Mouse (Mus musculus): ENCODE measurements at regions not wholly inside any gene's neighbourhood (a gene's known extent, or its start where the extent isn't known, plus 50 kb on each side); places are given as distances from the start of the nearest gene placed in this dataset.

- intact Hi-C loops (cut with DNase I): no loop called here
- no peak for DNase-seq
These were observed 235.4 kb upstream of the Ferd3l start for GRCm38 (mm10) chr12:33692870-33693269.

- intact Hi-C loops (cut with DNase I): no loop called here
- no peak for DNase-seq
These were observed 213.8 kb upstream of the Ferd3l start for GRCm38 (mm10) chr12:33714392-33714791.

- DNase-seq: no peak
- intact Hi-C loops (cut with DNase I): no loop called here
These were observed 212.2 kb upstream of the Ferd3l start for GRCm38 (mm10) chr12:33715997-33716396.

- DNase-seq: no peak
- intact Hi-C loops (cut with DNase I): no loop called here
These were observed 211.2 kb upstream of the Ferd3l start for GRCm38 (mm10) chr12:33717053-33717452.

GRCm38 (mm10) chr12:33717601-33718260, 210.5 kb upstream of the Ferd3l start:
- intact Hi-C loops (cut with DNase I): no loop called here

GRCm38 (mm10) chr12:33719063-33719462, 209.2 kb upstream of the Ferd3l start:
- peak in 1 of 2 experiments; percentile 10 for DNase-seq
- intact Hi-C loops (cut with DNase I): no loop called here

More at GRCm38 (mm10) chr12:33717601-33718260, 210.5 kb upstream of the Ferd3l start:
- no peak for DNase-seq

- no peak for DNase-seq
- intact Hi-C loops (cut with DNase I): no loop called here
These were observed 196.3 kb upstream of the Ferd3l start for GRCm38 (mm10) chr12:33731937-33732336.

GRCm38 (mm10) chr12:33775563-33776468, 152.4 kb upstream of the Ferd3l start:
- DNase-seq: no peak
- intact Hi-C loops (cut with DNase I): no loop called here

GRCm38 (mm10) chr12:33778477-33778876, 149.7 kb upstream of the Ferd3l start:
- no peak for DNase-seq
- intact Hi-C loops (cut with DNase I): no loop called here

- intact Hi-C loops (cut with DNase I): no loop called here
- no peak for DNase-seq
These were observed 148.3 kb upstream of the Ferd3l start for GRCm38 (mm10) chr12:33779898-33780297.

GRCm38 (mm10) chr12:33804206-33804791, 123.9 kb upstream of the Ferd3l start:
- DNase-seq: no peak
- intact Hi-C loops (cut with DNase I): no loop called here

GRCm38 (mm10) chr12:33825571-33825970, 102.7 kb upstream of the Ferd3l start:
- intact Hi-C loops (cut with DNase I): no loop called here
- no peak for DNase-seq

- intact Hi-C loops (cut with DNase I): no loop called here
- no peak for DNase-seq
These were observed 79.1 kb upstream of the Ferd3l start for GRCm38 (mm10) chr12:33849088-33849487.

- DNase-seq: no peak
- intact Hi-C loops (cut with DNase I): no loop called here
These were observed 76.5 kb upstream of the Ferd3l start for GRCm38 (mm10) chr12:33851736-33852135.
